Mouse (Mus musculus): ENCODE measurements around the gene Trim37.

DNA sequence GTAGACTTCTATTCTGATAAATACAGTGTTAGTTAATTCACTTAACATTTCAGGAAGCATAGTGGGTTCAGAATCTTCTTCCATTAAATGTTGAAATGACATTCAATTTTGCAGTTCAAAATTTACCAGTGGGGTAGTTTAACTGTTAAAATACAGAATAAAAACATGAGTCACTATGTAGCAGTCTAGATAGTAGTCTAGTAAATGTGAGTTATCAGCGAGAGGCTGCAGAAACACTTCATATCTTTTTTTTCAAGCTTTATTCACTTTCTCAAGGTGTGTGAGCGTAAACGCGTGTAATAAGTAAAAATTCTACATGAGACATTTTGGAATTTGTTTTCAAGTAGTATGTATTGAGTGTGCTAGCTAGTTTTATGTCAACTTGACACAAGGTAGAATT, 48.2 kb downstream of the Trim37 start:
- TF ChIP-seq CTCF (IDR thresholded peaks at IDR 0.05) = no peak
- no peak for TF ChIP-seq EP300 (IDR thresholded peaks at IDR 0.05)
